Mouse (Mus musculus) T-helper 2 cell (primary cell): ENCODE data around the gene Hcfc1r1.

Experiments
- in situ Hi-C: fragments of 300-600 bp; cut with MboI, MseI; formaldehyde crosslinking; loops from one replicate; pipeline ENCODE4 v1.15.1; 2025; ENCODE audit warnings: high pct_unique_total_duplicates

Hcfc1r1 gene

GRCm38 (mm10) chr17:23675127-23675526 is 1.7 kb downstream of the Hcfc1r1 start:
- in situ Hi-C loops: no loop called here

- in situ Hi-C loops: no loop called here
Observed at GRCm38 (mm10) chr17:23675564-23676281, 2.3 kb downstream of the Hcfc1r1 start.

GRCm38 (mm10) chr17:23676473-23677031 is 3.2 kb downstream of the Hcfc1r1 start:
- in situ Hi-C loops: no loop called here

GRCm38 (mm10) chr17:23677236-23677679 is 3.9 kb downstream of the Hcfc1r1 start, which contains the start of gene Tnfrsf12a:
Gene Tnfrsf12a (minus strand): TSS chr17:23677468.
- in situ Hi-C loops: no loop called here

GRCm38 (mm10) chr17:23679127-23679835 is 5.9 kb downstream of the Hcfc1r1 start, which contains the start of gene Cldn6:
Gene Cldn6 (plus strand): TSS chr17:23679249.
- in situ Hi-C loops: no loop called here

GRCm38 (mm10) chr17:23680336-23680735 is 6.9 kb downstream of the Hcfc1r1 start:
- in situ Hi-C loops: no loop called here

- in situ Hi-C loops: no loop called here
Observed at GRCm38 (mm10) chr17:23681086-23681485, 7.7 kb downstream of the Hcfc1r1 start.

GRCm38 (mm10) chr17:23682092-23682491 is 8.7 kb downstream of the Hcfc1r1 start:
- in situ Hi-C loops: no loop called here

GRCm38 (mm10) chr17:23682530-23682929 is 9.1 kb downstream of the Hcfc1r1 start:
- in situ Hi-C loops: no loop called here

- in situ Hi-C loops: no loop called here
Observed at GRCm38 (mm10) chr17:23683226-23683625, 9.8 kb downstream of the Hcfc1r1 start.

GRCm38 (mm10) chr17:23683856-23684672 is 10.7 kb downstream of the Hcfc1r1 start, which contains the start of gene Cldn9:
Gene Cldn9 (minus strand): TSS chr17:23684026.
- in situ Hi-C loops: no loop called here

GRCm38 (mm10) chr17:23694491-23694890 is 21.1 kb downstream of the Hcfc1r1 start:
- in situ Hi-C loops: no loop called here

- in situ Hi-C loops: no loop called here
Observed at GRCm38 (mm10) chr17:23695801-23696200, 22.4 kb downstream of the Hcfc1r1 start.

GRCm38 (mm10) chr17:23699131-23700077 is 26.0 kb downstream of the Hcfc1r1 start:
- in situ Hi-C loops: loop anchor here (5.0 kb wide), 1 partner anchor 62 kb away; no protein-coding TSS in a partner anchor

GRCm38 (mm10) chr17:23700079-23700478 is 26.7 kb downstream of the Hcfc1r1 start:
- in situ Hi-C loops: loop anchor here (5.0 kb wide), 1 partner anchor 63 kb away; no protein-coding TSS in a partner anchor

- in situ Hi-C loops: loop anchor here (5.0 kb wide), 1 partner anchor 66 kb away; no protein-coding TSS in a partner anchor
Observed at GRCm38 (mm10) chr17:23703301-23703700, 29.9 kb downstream of the Hcfc1r1 start.

- in situ Hi-C loops: loop anchor here (5.0 kb wide), 2 partner anchors 32 to 67 kb away; partner anchors contain the start of genes Hcfc1r1 and Thoc6
Observed at GRCm38 (mm10) chr17:23704741-23705140, 31.3 kb downstream of the Hcfc1r1 start.

- in situ Hi-C loops: loop anchor here (5.0 kb wide), 1 partner anchor 33 kb away; the partner anchor contains the start of genes Hcfc1r1 and Thoc6
Observed at GRCm38 (mm10) chr17:23705525-23706104, 32.2 kb downstream of the Hcfc1r1 start.

GRCm38 (mm10) chr17:23706212-23706611 is 32.8 kb downstream of the Hcfc1r1 start:
- in situ Hi-C loops: loop anchor here (5.0 kb wide), 1 partner anchor 34 kb away; the partner anchor contains the start of genes Hcfc1r1 and Thoc6
